Mouse (Mus musculus): ENCODE data around the gene Morn3.

DNA sequence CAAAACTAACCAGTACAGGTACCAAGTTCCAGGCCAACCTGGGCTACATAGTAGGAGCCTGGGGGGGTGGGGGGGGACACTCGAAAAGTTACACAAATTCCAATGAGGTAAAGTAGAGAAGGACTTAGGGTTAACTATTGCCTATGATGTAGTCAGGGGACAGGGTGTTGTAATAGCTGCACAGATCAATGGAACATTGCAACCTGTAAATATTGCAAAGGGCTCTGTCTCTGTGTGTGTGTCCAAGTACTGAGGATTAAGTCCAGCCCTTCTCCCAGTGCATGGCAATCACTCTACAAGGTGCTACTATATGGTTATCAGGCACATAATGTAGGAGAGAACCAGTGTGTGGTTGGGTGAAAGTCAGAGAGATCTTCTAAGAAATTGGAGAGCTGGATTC lies 45.9 kb downstream of the Morn3 start:
- TF ChIP-seq CTCF (IDR thresholded peaks at IDR 0.05; ENCODE audit: low read depth) (no peak), EP300 (IDR thresholded peaks at IDR 0.05; ENCODE audit: low read depth) (peak; percentile 25; the same call in 1 of the 2 replicates)
